Mouse (Mus musculus) hindbrain, embryonic 15.5 days (tissue): ENCODE data around the gene Abl1. TPM values are rescaled to one million over a fixed set of nuclear protein-coding genes. Genes with fewer than 3 reads are reported as not detected.

ENCODE experiments used
- ATAC-seq: fragments of 200-750 bp; cut with Nextera tagmentation; 2 replicates; pipeline ENCODE4 v1.8.0; 2017; ENCODE audit warnings: low read depth, moderate number of reproducible peaks, moderate TSS enrichment; ENCODE audit not compliant: low FRiP score
- H3K27ac ChIP-seq: fragments of 300-500 bp; sonication (generic); replicated peaks from 2 replicates; pipeline ENCODE4 v1.5.1; 2015; ENCODE audit warnings: mild to moderate bottlenecking, inconsistent platforms
- H3K27me3 ChIP-seq: fragments of 300-500 bp; sonication (generic); 2 replicates; pipeline ENCODE4 v1.6.1; 2015; ENCODE audit warnings: control low read depth, inconsistent platforms
- H3K36me3 ChIP-seq: fragments of 300-500 bp; sonication (generic); 2 replicates; pipeline ENCODE4 v1.6.1; 2015; ENCODE audit warnings: control low read depth, inconsistent platforms
- H3K4me1 ChIP-seq: fragments of 300-500 bp; sonication (generic); replicated peaks from 2 replicates; pipeline ENCODE4 v1.6.1; 2015; ENCODE audit warnings: control low read depth, inconsistent platforms
- H3K4me2 ChIP-seq: fragments of 300-500 bp; sonication (generic); 2 replicates; pipeline ENCODE4 v1.6.1; 2015; ENCODE audit warnings: moderate library complexity, mild to moderate bottlenecking, inconsistent platforms
- H3K4me3 ChIP-seq: fragments of 300-500 bp; sonication (generic); 2 replicates; pipeline ENCODE4 v1.5.1; 2015; ENCODE audit warnings: mild to moderate bottlenecking, inconsistent platforms
- H3K9ac ChIP-seq: fragments of 300-500 bp; sonication (generic); 2 replicates; pipeline ENCODE4 v1.6.1; 2015; ENCODE audit warnings: inconsistent platforms
- H3K9me3 ChIP-seq: fragments of 300-500 bp; sonication (generic); 2 replicates; pipeline ENCODE4 v1.6.1; 2016; ENCODE audit warnings: control low read depth, inconsistent platforms
- WGBS: fragments of 180-500 bp; shearing (Covaris S2); methylation state at CpG from one replicate; pipeline ENCODE4 v1.1.7; 2015; 5-methylcytosine and 5-hydroxymethylcytosine counted together
- polyA plus RNA-seq: library from polyadenylated mRNA; unstranded; fragments of >200 nt; fragmentation: Nextera tagmentation; extraction: Ambion mirVana; gene quantifications from 2 replicates; pipeline ENCODE4 v1.2.1, GENCODE M21; 2015

Abl1 gene
- 17.6 and 18.1 TPM in 2 replicates for polyA plus RNA-seq

DNA sequence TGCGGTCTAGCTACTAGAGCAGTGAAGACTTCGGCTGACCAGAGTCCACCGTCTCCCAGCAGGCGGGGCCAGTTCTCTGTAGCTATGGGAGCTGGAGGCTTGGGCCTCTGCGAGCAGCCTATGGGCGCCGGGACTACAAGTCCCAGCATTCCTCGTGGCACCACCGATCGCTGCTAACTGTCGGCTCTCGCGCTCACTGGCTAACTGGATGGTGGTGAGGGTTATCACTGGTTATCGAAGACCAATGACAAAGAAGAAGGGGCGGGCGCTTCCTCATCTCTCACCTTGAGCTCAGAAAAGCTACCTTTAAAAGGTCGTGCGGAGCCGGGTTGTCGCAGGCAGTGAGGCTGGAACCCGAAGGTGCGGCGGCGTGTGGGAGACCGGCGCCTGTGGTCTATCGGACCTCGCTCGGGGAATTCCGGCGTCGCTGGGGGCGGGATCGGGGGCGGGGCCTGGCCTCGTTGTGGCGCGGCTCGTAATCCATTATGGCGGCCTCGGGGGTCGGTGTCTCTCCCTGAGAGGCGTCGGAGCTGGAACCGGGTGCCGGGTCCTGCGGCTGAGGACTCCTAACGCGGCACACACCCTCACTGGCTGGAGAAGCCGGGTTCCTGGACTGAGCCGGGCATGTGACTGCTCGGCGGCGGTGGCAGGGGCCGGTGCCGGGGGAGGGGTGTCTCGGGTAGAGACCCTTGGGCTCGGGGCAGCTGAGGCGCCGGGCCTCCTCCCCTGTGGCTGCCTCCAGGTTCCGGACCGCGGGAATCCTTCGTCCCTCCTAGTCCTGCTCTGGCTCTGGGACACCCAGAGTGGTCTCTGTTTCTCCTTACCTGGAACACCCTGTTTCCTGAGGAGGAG is at the start of gene Abl1:
Gene Abl1 (plus strand): TSS at position 303 of the 852 bp plus-strand sequence.
- peaks cover 50% of the 10 kb centered on the region for H3K4me1 ChIP-seq
- H3K9me3 ChIP-seq: no peaks in the 10 kb centered on the region
- H3K4me3 ChIP-seq: peak within 1 kb of the TSS; percentile 88
- H3K27me3 ChIP-seq: no peaks in the 10 kb centered on the region
- peak within 1 kb of the TSS; percentile 84 for H3K9ac ChIP-seq
- under 1% methylated on average over 62 of the region's 64 CpGs for WGBS
- no peaks in the 10 kb centered on the region for H3K36me3 ChIP-seq
- H3K27ac ChIP-seq: peak within 1 kb of the TSS; percentile 96
- peak; percentile 100 for ATAC-seq
- peak within 1 kb of the TSS; percentile 77 for H3K4me2 ChIP-seq

GRCm38 (mm10) chr2:31638581-31639465 is 49.4 kb upstream of the Abl1 start:
- Histone ChIP-seq H3K4me2 (peak overlapping the region; percentile 1; the same call in 1 of the 2 replicates), H3K36me3 (no peaks in the 10 kb centered on the region), H3K9ac (no peak overlapping the region), H3K27me3 (peaks cover 78% of the 10 kb centered on the region), H3K9me3 (no peaks in the 10 kb centered on the region), H3K4me3 (no peak overlapping the region), H3K4me1 (peaks cover 61% of the 10 kb centered on the region), H3K27ac (no peak overlapping the region)
- ATAC-seq: no peak
- WGBS: 1% methylated on average over 30 of the region's 34 CpGs

- no peak overlapping the region for H3K27ac ChIP-seq
- H3K36me3 ChIP-seq: no peaks in the 10 kb centered on the region
- H3K4me2 ChIP-seq: peak overlapping the region; percentile 1; the same call in 1 of the 2 replicates
These were observed 48.8 kb upstream of the Abl1 start for GRCm38 (mm10) chr2:31639466-31639760.

GRCm38 (mm10) chr2:31639901-31640608 is 48.1 kb upstream of the Abl1 start, which contains the start of gene Prdm12:
Gene Prdm12 (plus strand): TSS chr2:31640037.
- no peaks in the 10 kb centered on the region for H3K36me3 ChIP-seq
- H3K9me3 ChIP-seq: no peaks in the 10 kb centered on the region
- peak within 1 kb of the TSS; percentile 36 for H3K4me2 ChIP-seq
- no peak for ATAC-seq
- H3K27ac ChIP-seq: no peak within 1 kb of the TSS
- no peak within 1 kb of the TSS for H3K4me3 ChIP-seq
- H3K9ac ChIP-seq: no peak within 1 kb of the TSS
- WGBS: under 1% methylated on average over 41 of the region's 41 CpGs
- peaks cover 78% of the 10 kb centered on the region for H3K27me3 ChIP-seq
- H3K4me1 ChIP-seq: peaks cover 58% of the 10 kb centered on the region

More at GRCm38 (mm10) chr2:31639466-31639760, 48.8 kb upstream of the Abl1 start:
- ATAC-seq: no peak
- whole genome bisulfite sequencing: under 1% methylated on average over 12 of the region's 13 CpGs
- peaks cover 61% of the 10 kb centered on the region for H3K4me1 ChIP-seq
- H3K9ac ChIP-seq: no peak overlapping the region
- no peak overlapping the region for H3K4me3 ChIP-seq
- no peaks in the 10 kb centered on the region for H3K9me3 ChIP-seq
- H3K27me3 ChIP-seq: peaks cover 78% of the 10 kb centered on the region

GRCm38 (mm10) chr2:31640609-31641507 is 47.3 kb upstream of the Abl1 start:
- Histone ChIP-seq H3K27me3 (peaks cover 83% of the 10 kb centered on the region), H3K9ac (no peak overlapping the region), H3K9me3 (no peaks in the 10 kb centered on the region), H3K4me1 (peaks cover 50% of the 10 kb centered on the region), H3K4me2 (peak overlapping the region; percentile 36), H3K4me3 (no peak overlapping the region), H3K36me3 (no peaks in the 10 kb centered on the region), H3K27ac (no peak overlapping the region)
- ATAC-seq: no peak
- under 1% methylated on average over 48 of the region's 48 CpGs for WGBS

DNA sequence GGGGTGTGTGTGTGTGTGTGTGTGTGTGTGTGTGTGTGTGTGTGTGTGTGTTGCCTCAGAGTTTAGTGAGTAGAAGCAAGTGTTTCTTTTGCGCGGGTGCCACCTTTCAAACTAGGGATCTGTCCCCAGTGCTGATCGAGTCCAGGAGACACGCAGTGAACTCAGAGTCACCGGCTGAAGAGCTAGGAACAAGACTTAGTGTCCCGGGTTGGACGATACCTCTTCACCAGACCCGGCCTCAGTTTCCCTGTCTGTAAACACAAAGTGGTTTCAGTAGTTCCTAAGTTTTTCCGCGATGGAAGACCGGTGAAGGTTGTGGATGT is 46.7 kb upstream of the Abl1 start:
- H3K4me2 ChIP-seq: 0 out of 2 replicates have a peak overlapping the region, but pooled peaks have one; percentile 36
- peaks cover 90% of the 10 kb centered on the region for H3K27me3 ChIP-seq
- no peaks in the 10 kb centered on the region for H3K9me3 ChIP-seq
- under 1% methylated on average over 11 of the region's 11 CpGs for WGBS
- H3K4me3 ChIP-seq: no peak overlapping the region
- ATAC-seq: no peak
- H3K9ac ChIP-seq: no peak overlapping the region
- H3K27ac ChIP-seq: no peak overlapping the region
- peaks cover 44% of the 10 kb centered on the region for H3K4me1 ChIP-seq
- no peaks in the 10 kb centered on the region for H3K36me3 ChIP-seq

DNA sequence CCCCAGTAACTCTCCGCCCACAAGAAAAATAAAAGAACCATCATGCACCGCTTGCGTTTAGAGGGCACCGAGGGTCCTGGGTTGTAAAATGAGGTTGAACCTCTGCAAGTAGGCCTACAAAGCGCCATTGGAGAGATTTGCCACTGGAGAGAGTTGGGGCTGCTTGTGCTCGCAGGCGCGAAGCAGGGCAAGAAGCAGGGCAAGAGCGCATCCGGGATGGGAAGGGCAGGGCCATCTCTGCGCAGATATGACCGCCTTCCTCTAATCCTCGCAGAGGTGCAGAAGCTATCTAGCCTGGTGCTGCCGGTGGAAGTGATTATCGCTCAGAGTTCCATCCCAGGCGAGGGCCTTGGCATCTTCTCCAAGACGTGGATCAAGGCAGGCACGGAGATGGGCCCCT is 46.2 kb upstream of the Abl1 start:
- peaks cover 94% of the 10 kb centered on the region for H3K27me3 ChIP-seq
- H3K4me3 ChIP-seq: no peak overlapping the region
- peaks cover 39% of the 10 kb centered on the region for H3K4me1 ChIP-seq
- no peak overlapping the region for H3K9ac ChIP-seq
- no peaks in the 10 kb centered on the region for H3K9me3 ChIP-seq
- no peak overlapping the region for H3K4me2 ChIP-seq
- WGBS: 3% methylated on average over 18 of the region's 18 CpGs
- no peak overlapping the region for H3K27ac ChIP-seq
- no peaks in the 10 kb centered on the region for H3K36me3 ChIP-seq
- no peak for ATAC-seq

- peak overlapping the region; percentile 67 for H3K9ac ChIP-seq
- H3K36me3 ChIP-seq: no peaks in the 10 kb centered on the region
- ATAC-seq: peak; percentile 95
- peak overlapping the region; percentile 67 for H3K27ac ChIP-seq
- H3K4me2 ChIP-seq: peak overlapping the region; percentile 87
- peaks cover 13% of the 10 kb centered on the region for H3K4me1 ChIP-seq
- H3K4me3 ChIP-seq: peak overlapping the region; percentile 52
- H3K9me3 ChIP-seq: no peaks in the 10 kb centered on the region
- WGBS: under 1% methylated on average over 85 of the region's 109 CpGs
- peaks cover 89% of the 10 kb centered on the region for H3K27me3 ChIP-seq
These were observed 34.0 kb upstream of the Abl1 start for GRCm38 (mm10) chr2:31653971-31654853.

DNA sequence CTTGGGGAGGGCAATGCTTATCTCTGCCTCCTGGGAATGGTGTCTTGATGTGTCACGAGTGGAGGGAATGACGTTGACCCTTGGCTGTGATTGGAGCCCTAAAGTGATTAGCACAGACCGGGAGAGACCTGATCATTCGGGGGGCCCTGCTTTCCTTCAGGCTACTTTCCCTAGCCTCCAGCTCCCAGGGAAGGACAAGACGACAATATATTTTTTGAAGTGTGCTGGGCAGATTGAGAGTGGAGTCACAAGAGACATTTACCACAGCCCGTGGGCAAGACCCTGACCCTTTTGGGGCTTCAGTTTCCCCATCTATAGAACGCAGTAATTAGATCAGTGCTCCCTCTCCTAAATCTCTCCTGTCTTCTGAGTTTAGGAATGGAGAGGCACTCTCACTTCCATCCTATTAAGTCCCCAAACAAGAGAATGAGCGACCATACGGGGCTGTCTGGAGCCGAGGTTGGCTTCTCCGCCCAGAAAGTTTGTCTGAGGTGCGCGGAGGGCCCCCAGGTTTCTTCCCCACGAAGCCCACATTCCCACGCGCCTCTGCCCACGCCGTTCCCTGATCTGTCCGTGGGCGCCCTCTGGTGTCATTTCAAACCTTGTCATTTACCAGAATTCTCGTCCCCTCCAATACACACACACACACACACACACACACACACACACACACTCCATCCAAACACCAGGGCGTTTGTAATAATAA is 33.2 kb upstream of the Abl1 start:
- peak overlapping the region; percentile 52 for H3K4me3 ChIP-seq
- ATAC-seq: 0 out of 2 replicates have a peak, but pooled peaks have one; percentile 4
- peaks cover 86% of the 10 kb centered on the region for H3K27me3 ChIP-seq
- H3K4me2 ChIP-seq: peak overlapping the region; percentile 87
- peak overlapping the region; percentile 67 for H3K9ac ChIP-seq
- H3K36me3 ChIP-seq: no peaks in the 10 kb centered on the region
- H3K9me3 ChIP-seq: no peaks in the 10 kb centered on the region
- peaks cover 13% of the 10 kb centered on the region for H3K4me1 ChIP-seq
- 4% methylated on average over 22 of the region's 22 CpGs for WGBS
- no peak overlapping the region for H3K27ac ChIP-seq

GRCm38 (mm10) chr2:31656374-31656773 is 31.8 kb upstream of the Abl1 start:
- Histone ChIP-seq H3K4me3 (no peak overlapping the region), H3K4me1 (peaks cover 13% of the 10 kb centered on the region), H3K4me2 (no peak overlapping the region), H3K27ac (no peak overlapping the region), H3K27me3 (peaks cover 79% of the 10 kb centered on the region), H3K9ac (no peak overlapping the region), H3K9me3 (no peaks in the 10 kb centered on the region), H3K36me3 (no peaks in the 10 kb centered on the region)
- no peak for ATAC-seq
- WGBS: 90% methylated on average over 7 of the region's 7 CpGs
